Mouse (Mus musculus) intestine, postnatal 0 days (tissue): ENCODE measurements around the gene Wwp2. TPM values are rescaled to one million over a fixed set of nuclear protein-coding genes. Genes with fewer than 3 reads are reported as not detected.

Experiments
- ATAC-seq: fragments of 200-750 bp; cut with Nextera tagmentation; 2 replicates; pipeline ENCODE4 v1.8.0; 2017; ENCODE audit warnings: mild to moderate bottlenecking, moderate TSS enrichment, moderate library complexity
- H3K27ac ChIP-seq: fragments of 300-500 bp; sonication (generic); 2 replicates; pipeline ENCODE4 v1.5.1; 2014; ENCODE audit warnings: mild to moderate bottlenecking, low read depth, low read length, moderate library complexity
- H3K27me3 ChIP-seq: fragments of 300-500 bp; sonication (generic); replicated peaks from 2 replicates; pipeline ENCODE4 v1.6.1; 2014; ENCODE audit warnings: low read length, mixed read lengths; ENCODE audit not compliant: control insufficient read depth, insufficient read depth
- H3K36me3 ChIP-seq: fragments of 300-500 bp; sonication (generic); 2 replicates; pipeline ENCODE4 v1.6.1; 2014; ENCODE audit warnings: mild to moderate bottlenecking, moderate library complexity; ENCODE audit not compliant: control insufficient read depth, insufficient read depth
- H3K4me1 ChIP-seq: fragments of 300-500 bp; sonication (generic); replicated peaks from 2 replicates; pipeline ENCODE4 v1.6.1; 2014; ENCODE audit warnings: antibody characterized with exemption, low read length, mixed read lengths; ENCODE audit not compliant: control insufficient read depth, insufficient read depth
- H3K4me2 ChIP-seq: fragments of 300-500 bp; sonication (generic); replicated peaks from 2 replicates; pipeline ENCODE4 v1.6.1; 2014; ENCODE audit warnings: low read depth, mild to moderate bottlenecking, moderate library complexity
- H3K4me3 ChIP-seq: fragments of 300-500 bp; sonication (generic); 2 replicates; pipeline ENCODE4 v1.5.1; 2014; ENCODE audit warnings: low read depth, low read length
- H3K9ac ChIP-seq: fragments of 300-500 bp; sonication (generic); 2 replicates; pipeline ENCODE4 v1.6.1; 2014; ENCODE audit warnings: mild to moderate bottlenecking, low read depth, low read length
- H3K9me3 ChIP-seq: fragments of 300-500 bp; sonication (generic); 2 replicates; pipeline ENCODE4 v1.6.1; 2016; ENCODE audit warnings: mixed run types; ENCODE audit not compliant: control insufficient read depth
- CTCF ChIP-seq: sonication (generic); IDR thresholded peaks from 2 replicates; pipeline ENCODE4 v1.5.1; 2016; ENCODE audit warnings: low read depth, mild to moderate bottlenecking, control low read depth, antibody characterized with exemption, moderate library complexity
- WGBS: fragments of 180-500 bp; shearing (Covaris S2); extraction: QIAGEN DNeasy Blood & Tissue Kit; methylation state at CpG from one replicate; pipeline ENCODE4 v1.1.7; 2014; 5-methylcytosine and 5-hydroxymethylcytosine counted together
- polyA plus RNA-seq: library from polyadenylated mRNA; unstranded; fragments of >200 nt; fragmentation: Nextera tagmentation; extraction: Ambion mirVana; gene quantifications from 2 replicates; pipeline ENCODE4 v1.2.1, GENCODE M21; 2015

Gene Wwp2
- polyA plus RNA-seq, 1 experiment from 2014 or later, result 37.4 TPM

- peaks cover 43% of the 10 kb centered on the region for H3K36me3 ChIP-seq
- H3K9me3 ChIP-seq, result no peaks in the 10 kb centered on the region
- TF ChIP-seq CTCF, result no peak
- H3K27ac ChIP-seq, result no peak overlapping the region
- no peak for ATAC-seq
- no peak overlapping the region for H3K4me3 ChIP-seq
- 47% methylated on average over 3 of the region's 3 CpGs for WGBS
- no peaks in the 10 kb centered on the region for H3K27me3 ChIP-seq
- H3K4me1 ChIP-seq, result no peaks in the 10 kb centered on the region
- H3K9ac ChIP-seq, result no peak overlapping the region
- H3K4me2 ChIP-seq, result no peak overlapping the region
Observed at GRCm38 (mm10) chr8:107465332-107465990, 29.3 kb downstream of the Wwp2 start.

- Histone ChIP-seq H3K9ac (no peak overlapping the region), H3K27ac (no peak overlapping the region), H3K27me3 (no peaks in the 10 kb centered on the region), H3K9me3 (no peaks in the 10 kb centered on the region), H3K4me3 (no peak overlapping the region), H3K36me3 (peaks cover 36% of the 10 kb centered on the region), H3K4me1 (no peaks in the 10 kb centered on the region), H3K4me2 (no peak overlapping the region)
- WGBS, result 92% methylated on average over 5 of the region's 5 CpGs
- ATAC-seq, result no peak
- peak; percentile 41 for TF ChIP-seq CTCF
Observed at GRCm38 (mm10) chr8:107466642-107467041, 30.5 kb downstream of the Wwp2 start.

- H3K9me3 ChIP-seq, result no peaks in the 10 kb centered on the region
- no peak overlapping the region for H3K27ac ChIP-seq
- TF ChIP-seq CTCF, result no peak
- peaks cover 51% of the 10 kb centered on the region for H3K36me3 ChIP-seq
- H3K27me3 ChIP-seq, result no peaks in the 10 kb centered on the region
- H3K4me3 ChIP-seq, result no peak overlapping the region
- no peak for ATAC-seq
- 33% methylated on average over 8 of the region's 8 CpGs for WGBS
- no peak overlapping the region for H3K9ac ChIP-seq
- no peak overlapping the region for H3K4me2 ChIP-seq
- H3K4me1 ChIP-seq, result no peaks in the 10 kb centered on the region
Observed at GRCm38 (mm10) chr8:107468811-107469302, 32.7 kb downstream of the Wwp2 start.

GRCm38 (mm10) chr8:107470302-107470701 is 34.1 kb downstream of the Wwp2 start:
- no peak overlapping the region for H3K27ac ChIP-seq
- no peak overlapping the region for H3K4me3 ChIP-seq
- H3K9ac ChIP-seq, result no peak overlapping the region
- no peak for TF ChIP-seq CTCF
- H3K4me1 ChIP-seq, result no peaks in the 10 kb centered on the region
- H3K27me3 ChIP-seq, result no peaks in the 10 kb centered on the region
- H3K4me2 ChIP-seq, result no peak overlapping the region
- ATAC-seq, result no peak
- WGBS, result 74% methylated on average over 5 of the region's 5 CpGs
- no peaks in the 10 kb centered on the region for H3K9me3 ChIP-seq
- H3K36me3 ChIP-seq, result peaks cover 51% of the 10 kb centered on the region

GRCm38 (mm10) chr8:107472403-107473100 is 36.4 kb downstream of the Wwp2 start:
- no peak for TF ChIP-seq CTCF
- H3K4me3 ChIP-seq, result no peak overlapping the region
- 69% methylated on average over 10 of the region's 10 CpGs for WGBS
- H3K27ac ChIP-seq, result no peak overlapping the region
- no peaks in the 10 kb centered on the region for H3K9me3 ChIP-seq
- H3K4me2 ChIP-seq, result no peak overlapping the region
- peaks cover 50% of the 10 kb centered on the region for H3K36me3 ChIP-seq
- H3K4me1 ChIP-seq, result no peaks in the 10 kb centered on the region
- no peak overlapping the region for H3K9ac ChIP-seq
- ATAC-seq, result no peak
- H3K27me3 ChIP-seq, result no peaks in the 10 kb centered on the region

GRCm38 (mm10) chr8:107473369-107473768 is 37.2 kb downstream of the Wwp2 start:
- Histone ChIP-seq H3K27me3 (no peaks in the 10 kb centered on the region), H3K4me3 (no peak overlapping the region), H3K9me3 (no peaks in the 10 kb centered on the region), H3K9ac (no peak overlapping the region), H3K27ac (no peak overlapping the region), H3K4me1 (no peaks in the 10 kb centered on the region), H3K4me2 (no peak overlapping the region), H3K36me3 (peaks cover 43% of the 10 kb centered on the region)
- no peak for TF ChIP-seq CTCF
- no peak for ATAC-seq
- 87% methylated on average over 4 of the region's 4 CpGs for WGBS
